Mouse (Mus musculus) olfactory bulb, adult 2 months (tissue): ENCODE data around the gene Gpr132.

ENCODE experiments used
- CTCF ChIP-seq: fragments of 200-500 bp; IDR thresholded peaks from 2 replicates; pipeline ENCODE4 v1.5.1; 2012; ENCODE audit warnings: low read depth, mild to moderate bottlenecking, low read length, moderate library complexity; ENCODE audit not compliant: insufficient read depth
- POLR2A ChIP-seq: fragments of 200-500 bp; IDR thresholded peaks from 2 replicates; pipeline ENCODE4 v1.6.1; 2012; ENCODE audit warnings: mild to moderate bottlenecking, low read depth, low read length, moderate library complexity; ENCODE audit not compliant: insufficient read depth

- no peak for TF ChIP-seq POLR2A
- TF ChIP-seq CTCF = no peak
Observed at GRCm38 (mm10) chr12:112885465-112885864, 17.4 kb upstream of the Gpr132 start.
